Mouse (Mus musculus): ENCODE measurements around the gene Cdc42bpg. TPM values are rescaled to one million over a fixed set of nuclear protein-coding genes. Genes with fewer than 3 reads are reported as not detected.

Cdc42bpg gene
- polyA plus RNA-seq, 1 experiment, result 10.0 TPM

GRCm38 (mm10) chr19:6278439-6279073, 27.7 kb upstream of the Cdc42bpg start:
- Histone ChIP-seq H3ac (ENCODE audit: control insufficient read depth, insufficient read length) (peak overlapping the region; percentile 84), H3K4me3 (peak overlapping the region; percentile 97), H3K36me3 (ENCODE audit: control insufficient read depth, insufficient read depth) (peaks cover 37% of the 10 kb centered on the region), H3K27me3 (ENCODE audit: control insufficient read depth, insufficient read depth, insufficient read length) (no peaks in the 10 kb centered on the region), H3K4me2 (ENCODE audit: low read depth) (peak overlapping the region; percentile 99), H3K79me2 (ENCODE audit: control insufficient read depth, insufficient read depth) (peaks cover 61% of the 10 kb centered on the region)
- TF ChIP-seq MYOD1 (IDR thresholded peaks at IDR 0.05; ENCODE audit: control insufficient read depth in 1 of 3, insufficient read length in 2 of 3, low read depth in 2 of 3), result no peak
- TF ChIP-seq POLR2AphosphoS2 (IDR thresholded peaks at IDR 0.05; ENCODE audit: insufficient read length, low read depth), result no peak
- TF ChIP-seq CEBPB (IDR thresholded peaks at IDR 0.05; ENCODE audit: insufficient read depth, poor library complexity, severe bottlenecking), result no peak
- TF ChIP-seq POLR2A (IDR thresholded peaks at IDR 0.05; ENCODE audit: insufficient read length, low read depth), result no peak
- TF ChIP-seq MYOG (IDR thresholded peaks at IDR 0.05; ENCODE audit: control insufficient read depth in 1 of 3, insufficient read depth in 1 of 3, insufficient read length in 2 of 3, low read depth in 2 of 3), result no peak
- TF ChIP-seq MAX (IDR thresholded peaks at IDR 0.05; ENCODE audit: low read depth), result no peak
- no peak for TF ChIP-seq USF1 (IDR thresholded peaks at IDR 0.05; ENCODE audit: low read depth)
- TF ChIP-seq REST (IDR thresholded peaks at IDR 0.05; ENCODE audit: insufficient read depth, insufficient read length), result no peak
- TF ChIP-seq SRF (IDR thresholded peaks at IDR 0.05; ENCODE audit: control insufficient read depth, insufficient read length, low read depth), result no peak
- no peak for TF ChIP-seq TCF3 (IDR thresholded peaks at IDR 0.05; ENCODE audit: insufficient read length, low read depth)
- no peak for TF ChIP-seq TCF12 (IDR thresholded peaks at IDR 0.05; ENCODE audit: insufficient read depth, poor library complexity, severe bottlenecking)
- no peak for TF ChIP-seq E2F4 (IDR thresholded peaks at IDR 0.05; ENCODE audit: insufficient read depth)

- peak overlapping the region; percentile 84 for H3ac ChIP-seq (ENCODE audit: control insufficient read depth, insufficient read length)
- H3K4me2 ChIP-seq (ENCODE audit: low read depth), result peak overlapping the region; percentile 99
- H3K4me3 ChIP-seq, result peak overlapping the region; percentile 97
- peaks cover 71% of the 10 kb centered on the region for H3K79me2 ChIP-seq (ENCODE audit: control insufficient read depth, insufficient read depth)
- no peaks in the 10 kb centered on the region for H3K27me3 ChIP-seq (ENCODE audit: control insufficient read depth, insufficient read depth, insufficient read length)
- TF ChIP-seq SRF (IDR thresholded peaks at IDR 0.05; ENCODE audit: control insufficient read depth, insufficient read length, low read depth), result no peak
- TF ChIP-seq MAX (IDR thresholded peaks at IDR 0.05; ENCODE audit: low read depth), result no peak
- no peak for TF ChIP-seq REST (IDR thresholded peaks at IDR 0.05; ENCODE audit: insufficient read depth, insufficient read length)
- no peak for TF ChIP-seq MYOG (IDR thresholded peaks at IDR 0.05; ENCODE audit: control insufficient read depth in 1 of 3, insufficient read depth in 1 of 3, insufficient read length in 2 of 3, low read depth in 2 of 3)
- H3K36me3 ChIP-seq (ENCODE audit: control insufficient read depth, insufficient read depth), result peaks cover 43% of the 10 kb centered on the region
Observed at GRCm38 (mm10) chr19:6279481-6280144, 26.6 kb upstream of the Cdc42bpg start.

GRCm38 (mm10) chr19:6280554-6280953, 25.7 kb upstream of the Cdc42bpg start:
- Histone ChIP-seq H3K4me3 (peak overlapping the region; percentile 97), H3K27me3 (ENCODE audit: control insufficient read depth, insufficient read depth, insufficient read length) (no peaks in the 10 kb centered on the region), H3K36me3 (ENCODE audit: control insufficient read depth, insufficient read depth) (peaks cover 47% of the 10 kb centered on the region), H3ac (ENCODE audit: control insufficient read depth, insufficient read length) (no peak overlapping the region), H3K79me2 (ENCODE audit: control insufficient read depth, insufficient read depth) (peaks cover 80% of the 10 kb centered on the region), H3K4me2 (ENCODE audit: low read depth) (peak overlapping the region; percentile 99)
- TF ChIP-seq CEBPB (IDR thresholded peaks at IDR 0.05; ENCODE audit: insufficient read depth, poor library complexity, severe bottlenecking) (no peak), SRF (IDR thresholded peaks at IDR 0.05; ENCODE audit: control insufficient read depth, insufficient read length, low read depth) (no peak), MYOG (IDR thresholded peaks at IDR 0.05; ENCODE audit: control insufficient read depth in 1 of 3, insufficient read depth in 1 of 3, insufficient read length in 2 of 3, low read depth in 2 of 3) (no peak), POLR2A (IDR thresholded peaks at IDR 0.05; ENCODE audit: insufficient read length, low read depth) (no peak), REST (IDR thresholded peaks at IDR 0.05; ENCODE audit: insufficient read depth, insufficient read length) (no peak), POLR2AphosphoS2 (IDR thresholded peaks at IDR 0.05; ENCODE audit: insufficient read length, low read depth) (no peak), USF1 (IDR thresholded peaks at IDR 0.05; ENCODE audit: low read depth) (no peak), TCF3 (IDR thresholded peaks at IDR 0.05; ENCODE audit: insufficient read length, low read depth) (no peak), TCF12 (IDR thresholded peaks at IDR 0.05; ENCODE audit: insufficient read depth, poor library complexity, severe bottlenecking) (no peak), E2F4 (IDR thresholded peaks at IDR 0.05; ENCODE audit: insufficient read depth) (no peak), MYOD1 (IDR thresholded peaks at IDR 0.05; ENCODE audit: control insufficient read depth in 1 of 3, insufficient read length in 2 of 3, low read depth in 2 of 3) (no peak), MAX (IDR thresholded peaks at IDR 0.05; ENCODE audit: low read depth) (no peak)

GRCm38 (mm10) chr19:6281122-6282020, 24.9 kb upstream of the Cdc42bpg start:
- Histone ChIP-seq H3K27me3 (ENCODE audit: control insufficient read depth, insufficient read depth, insufficient read length) (no peaks in the 10 kb centered on the region), H3K4me2 (ENCODE audit: low read depth) (no peak overlapping the region), H3K79me2 (ENCODE audit: control insufficient read depth, insufficient read depth) (peaks cover 86% of the 10 kb centered on the region), H3ac (ENCODE audit: control insufficient read depth, insufficient read length) (no peak overlapping the region), H3K4me3 (no peak overlapping the region), H3K36me3 (ENCODE audit: control insufficient read depth, insufficient read depth) (peaks cover 47% of the 10 kb centered on the region)
- no peak for TF ChIP-seq USF1 (IDR thresholded peaks at IDR 0.05; ENCODE audit: low read depth)
- TF ChIP-seq E2F4 (IDR thresholded peaks at IDR 0.05; ENCODE audit: insufficient read depth), result no peak
- no peak for TF ChIP-seq MYOG (IDR thresholded peaks at IDR 0.05; ENCODE audit: control insufficient read depth in 1 of 3, insufficient read depth in 1 of 3, insufficient read length in 2 of 3, low read depth in 2 of 3)
- no peak for TF ChIP-seq TCF3 (IDR thresholded peaks at IDR 0.05; ENCODE audit: insufficient read length, low read depth)
- TF ChIP-seq POLR2A (IDR thresholded peaks at IDR 0.05; ENCODE audit: insufficient read length, low read depth), result no peak
- TF ChIP-seq TCF12 (IDR thresholded peaks at IDR 0.05; ENCODE audit: insufficient read depth, poor library complexity, severe bottlenecking), result no peak
- no peak for TF ChIP-seq REST (IDR thresholded peaks at IDR 0.05; ENCODE audit: insufficient read depth, insufficient read length)
- TF ChIP-seq POLR2AphosphoS2 (IDR thresholded peaks at IDR 0.05; ENCODE audit: insufficient read length, low read depth), result no peak
- no peak for TF ChIP-seq CEBPB (IDR thresholded peaks at IDR 0.05; ENCODE audit: insufficient read depth, poor library complexity, severe bottlenecking)
- TF ChIP-seq MAX (IDR thresholded peaks at IDR 0.05; ENCODE audit: low read depth), result no peak
- no peak for TF ChIP-seq SRF (IDR thresholded peaks at IDR 0.05; ENCODE audit: control insufficient read depth, insufficient read length, low read depth)
- no peak for TF ChIP-seq MYOD1 (IDR thresholded peaks at IDR 0.05; ENCODE audit: control insufficient read depth in 1 of 3, insufficient read length in 2 of 3, low read depth in 2 of 3)
